14 mouse cellular contexts compared by ENCODE assay signal in the genomic region with DNA sequence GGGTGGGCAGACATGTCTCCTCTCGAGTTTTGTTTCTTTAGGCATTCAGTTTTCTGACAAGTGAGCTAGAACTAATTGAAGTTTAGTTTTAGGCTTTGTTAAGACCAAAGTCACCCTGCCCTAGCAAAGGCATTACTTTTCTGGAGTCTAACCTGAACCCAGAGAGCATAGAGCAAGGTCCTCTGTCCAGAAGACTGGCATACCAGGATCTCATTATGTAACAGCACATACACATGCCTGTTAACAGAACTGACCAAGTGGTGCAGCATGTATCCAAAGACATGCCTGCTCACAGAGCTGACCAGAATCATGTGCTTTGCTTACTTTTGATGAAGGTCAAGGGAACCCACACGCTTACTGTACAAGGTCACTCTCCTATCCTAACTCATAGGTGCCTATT.
"Had no signal": no experiment of that assay in that cellular context is flagged by ENCODE, and none has a peak within 500 bp of the region (broad histone marks: within the 10 kb centered on the region; RNA-seq: fewer than 3 reads in every experiment).

No protein-coding gene starts in this region.

- H3K9me3 ChIP-seq: intestine, embryonic 15.5 days; lung, embryonic 15.5 days had no signal

- H3K4me3 ChIP-seq: intestine, embryonic 15.5 days; left cerebral cortex, adult 2 months; lung, embryonic 15.5 days had no signal

- H3K9ac ChIP-seq: intestine, embryonic 15.5 days; liver, embryonic 14.5 days; lung, embryonic 15.5 days had no signal

- ATAC-seq: intestine, embryonic 15.5 days had no signal

- H3K4me2 ChIP-seq: intestine, embryonic 15.5 days; liver, embryonic 11.5 days; lung, embryonic 15.5 days; midbrain, embryonic 11.5 days had no signal

- H3K4me1 ChIP-seq: intestine, embryonic 15.5 days; lung, embryonic 15.5 days had no signal

- H3K27ac ChIP-seq: intestine, embryonic 15.5 days; kidney, postnatal 0 days; left cerebral cortex, adult 2 months; liver, embryonic 14.5 days; lung, embryonic 15.5 days had no signal

- H3K36me3 ChIP-seq: intestine, embryonic 15.5 days; lung, embryonic 15.5 days had no signal

- DNase-seq: layer of hippocampus, postnatal 36 days; lung, adult 18-20 months; lung, postnatal 10 days; lung, postnatal 4 days; midbrain, embryonic 14.5 days; thymus, adult 18-20 months; thymus, postnatal 36 days had no signal

- H3K27me3 ChIP-seq: intestine, embryonic 15.5 days; lung, embryonic 15.5 days had no signal
